Mouse (Mus musculus): Measurements from ENCODE around the gene Gm14862. TPM values are rescaled to one million over a fixed set of nuclear protein-coding genes. Genes with fewer than 3 reads are reported as not detected.
A peak's percentile ranks its signal among the peaks of the same experiment; 100 is the strongest.
"Not testable (repeated sequence)": the region's sequence is repeated elsewhere in the genome, so short reads cannot be mapped to it uniquely, and the experiment has no call there.

The Gm14862 gene
- total RNA-seq (2021): not detected

DNA sequence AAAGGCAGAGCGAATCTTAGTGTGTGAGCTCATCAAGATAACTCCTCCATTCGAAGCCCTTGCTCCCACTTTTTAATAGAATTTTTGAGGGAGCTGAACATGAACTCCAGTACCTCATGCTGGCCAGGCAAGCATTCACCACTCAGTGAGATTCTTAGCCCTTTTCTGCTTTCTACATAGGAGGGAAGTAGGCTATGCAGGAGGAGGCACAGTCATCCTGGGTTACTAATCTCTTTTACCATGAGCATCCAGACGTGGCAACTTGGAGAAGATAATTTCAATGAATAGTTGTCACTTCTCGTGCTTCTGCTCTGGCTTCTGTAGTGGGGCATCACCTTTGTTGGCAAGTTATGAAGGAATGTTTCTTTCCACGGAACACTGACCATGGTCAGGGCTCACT, at the start of gene Gm14862:
TSS of gene Gm14862 (minus strand) at position 134 of the 400 bp plus-strand sequence.
- no peak for DNase-seq (ENCODE audit: extremely low spot score in 1 of 2, low spot score in 1 of 2)

DNA sequence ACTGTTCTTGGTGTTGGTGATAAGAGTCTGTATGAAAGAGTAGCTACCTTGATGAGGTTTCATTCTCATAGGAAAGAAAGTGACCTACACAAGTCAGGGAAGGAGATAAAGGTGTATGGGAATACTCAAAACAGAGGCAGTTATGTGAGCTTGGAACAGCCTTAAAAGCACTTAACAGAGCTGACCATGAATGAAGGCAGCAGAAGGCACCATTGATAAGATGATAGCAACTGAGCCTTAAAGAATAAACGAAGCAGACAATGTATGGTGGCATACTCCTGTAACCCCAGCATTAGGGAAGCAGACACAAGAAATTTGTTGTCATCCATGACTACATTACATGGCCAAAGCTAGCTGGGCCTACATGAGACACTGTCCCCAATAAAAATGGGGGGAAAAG, 46.8 kb upstream of the Gm14862 start:
- no peak for DNase-seq (ENCODE audit: extremely low spot score in 1 of 2, low spot score in 1 of 2)

DNA sequence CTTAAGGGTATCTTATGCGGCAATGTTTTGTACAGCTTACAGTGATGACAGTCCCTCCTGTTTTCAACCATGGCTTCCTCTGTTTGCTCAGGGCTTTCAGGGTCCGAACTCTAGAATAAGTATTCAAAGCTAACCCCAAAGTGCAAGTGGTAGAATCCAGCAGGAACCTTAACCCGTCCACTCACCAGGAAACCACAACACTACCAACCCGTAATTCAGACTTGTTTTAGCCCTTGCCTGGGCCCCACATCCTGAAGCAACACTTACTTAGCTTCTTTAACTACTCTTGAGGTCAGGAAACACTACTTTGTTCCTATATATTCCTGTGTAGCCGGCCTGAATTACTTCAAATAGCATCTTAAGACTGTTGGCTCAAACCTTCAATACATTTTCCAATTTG, 46.1 kb upstream of the Gm14862 start:
- DNase-seq (ENCODE audit: extremely low spot score in 1 of 2, low spot score in 1 of 2): no peak

DNA sequence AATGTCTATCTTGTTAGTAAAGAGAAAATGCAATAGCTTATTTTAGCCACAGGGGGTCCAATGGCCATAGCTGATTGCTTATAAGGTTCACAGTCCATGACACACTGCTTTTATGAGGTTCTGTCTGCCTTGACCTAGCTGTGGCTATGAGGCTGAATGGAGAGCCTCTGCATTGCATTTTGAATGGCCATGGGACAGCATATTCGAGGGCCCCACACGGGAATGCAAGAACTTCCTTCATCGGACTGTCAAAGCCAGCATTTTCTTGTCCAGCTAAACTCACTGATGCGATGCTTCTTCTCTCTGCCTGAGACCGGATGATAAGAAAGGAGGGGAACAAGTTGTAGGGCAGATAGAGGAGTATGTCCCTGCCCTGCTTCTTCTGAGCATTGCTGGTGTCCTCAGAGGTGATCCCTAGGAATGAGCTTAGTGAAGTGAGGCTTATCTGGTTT, 41.7 kb upstream of the Gm14862 start:
- DNase-seq (ENCODE audit: extremely low spot score in 1 of 2, low spot score in 1 of 2): no peak

DNA sequence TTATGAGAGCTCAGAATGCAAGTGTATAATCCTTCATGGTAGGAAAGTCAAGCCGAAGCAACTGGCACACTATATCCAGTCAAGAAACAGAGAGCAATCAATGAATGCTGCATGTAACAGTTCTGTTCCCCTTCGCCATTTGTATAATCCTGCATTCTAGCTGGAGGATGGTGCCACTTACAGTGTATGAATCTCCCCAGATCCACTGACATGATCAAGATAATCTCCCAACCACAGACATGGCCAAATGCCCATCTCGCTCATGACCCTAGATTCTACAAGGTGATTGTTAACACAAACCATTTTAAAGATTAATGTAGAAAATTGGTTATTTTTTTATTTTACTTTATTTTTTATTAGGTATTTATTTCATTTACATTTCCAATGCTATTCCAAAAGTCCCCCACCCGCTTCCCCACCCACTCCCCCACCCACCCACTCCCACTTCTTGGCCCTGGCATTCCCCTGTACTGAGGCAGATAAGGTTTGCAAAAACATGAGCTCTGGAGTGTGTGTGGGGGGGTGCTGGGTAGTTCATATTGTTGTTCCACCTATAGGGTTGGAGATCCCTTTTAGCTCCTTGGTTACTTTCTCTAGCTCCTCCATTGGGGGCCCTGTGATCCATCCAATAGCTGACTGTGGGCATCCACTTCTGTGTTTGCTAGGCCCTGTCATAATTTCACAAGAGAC, 36.6 kb upstream of the Gm14862 start:
- DNase-seq (ENCODE audit: extremely low spot score in 1 of 2, low spot score in 1 of 2): not testable (repeated sequence)

DNA sequence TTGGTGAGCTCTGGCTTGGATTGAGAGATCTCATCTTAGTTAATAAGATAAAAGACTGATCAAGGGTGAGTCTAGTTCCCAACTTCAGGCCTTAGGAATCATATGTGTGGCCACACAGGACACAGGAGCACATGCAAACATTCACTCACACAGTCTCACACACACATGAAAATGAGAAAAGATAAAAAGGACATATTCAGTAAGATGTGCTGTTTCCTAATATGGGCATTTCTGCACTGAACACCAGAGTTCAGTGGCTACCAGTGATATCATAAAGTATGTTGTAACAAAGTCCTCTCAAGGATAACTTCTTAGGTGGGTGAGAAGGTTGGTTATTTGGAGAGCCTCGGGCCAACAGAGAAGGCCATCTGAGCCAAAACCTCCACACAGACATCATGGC, 26.8 kb upstream of the Gm14862 start, which contains the start of gene H2al1m:
TSS of gene H2al1m (plus strand) at position 301 of the 400 bp plus-strand sequence.
- not testable (repeated sequence) for DNase-seq (ENCODE audit: extremely low spot score in 1 of 2, low spot score in 1 of 2)

DNA sequence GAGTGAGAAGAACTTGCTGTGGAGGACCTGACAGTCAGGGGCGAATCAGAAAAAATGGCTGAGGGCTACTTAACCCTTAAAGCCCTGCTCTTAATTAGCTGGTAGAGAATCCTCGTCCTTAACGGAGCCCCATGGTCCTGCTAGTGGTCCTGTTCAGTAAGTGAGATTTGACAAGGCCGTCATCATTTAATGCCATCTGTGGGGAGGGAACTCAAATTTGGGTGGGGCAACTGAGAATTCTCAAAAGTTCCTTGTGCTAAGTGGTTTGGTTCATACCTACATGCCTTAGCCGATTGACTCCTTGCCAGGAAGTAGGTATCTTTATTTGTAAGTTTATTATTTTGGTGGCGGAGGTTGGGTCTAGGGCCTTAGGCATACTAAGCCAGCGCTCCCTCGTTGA, 17.6 kb upstream of the Gm14862 start:
- DNase-seq (ENCODE audit: extremely low spot score in 1 of 2, low spot score in 1 of 2): no peak

DNA sequence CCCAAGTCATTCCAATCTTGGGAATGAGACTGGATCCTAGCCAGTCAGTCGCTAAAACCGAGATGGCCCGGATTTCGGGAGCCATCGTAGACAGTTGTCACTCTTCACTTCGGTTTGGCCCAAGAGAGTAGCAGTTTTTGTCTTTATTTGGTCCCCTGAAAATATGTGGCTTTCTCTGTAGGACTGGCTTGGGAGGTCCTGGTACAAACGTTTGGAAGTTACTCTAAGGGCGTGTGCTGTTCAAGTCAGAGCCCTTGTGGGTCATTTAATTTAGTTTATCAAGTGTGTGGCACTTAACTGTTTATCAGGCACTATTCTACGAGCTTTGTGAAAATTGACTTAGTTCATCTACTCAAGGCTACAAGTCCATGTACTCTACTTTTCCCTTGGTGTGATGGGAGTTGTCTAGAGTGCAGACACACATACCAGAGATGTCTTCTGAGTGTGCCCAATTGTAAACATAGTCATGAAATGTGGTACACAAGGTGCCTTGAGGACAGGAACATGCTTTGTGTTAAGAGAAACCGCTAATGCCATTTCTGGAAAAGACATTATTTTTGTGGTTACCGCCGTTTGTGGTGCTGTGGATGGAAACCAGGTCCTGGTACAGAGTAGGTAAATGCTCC, 16.8 kb upstream of the Gm14862 start:
- no peak for DNase-seq (ENCODE audit: extremely low spot score in 1 of 2, low spot score in 1 of 2)

DNA sequence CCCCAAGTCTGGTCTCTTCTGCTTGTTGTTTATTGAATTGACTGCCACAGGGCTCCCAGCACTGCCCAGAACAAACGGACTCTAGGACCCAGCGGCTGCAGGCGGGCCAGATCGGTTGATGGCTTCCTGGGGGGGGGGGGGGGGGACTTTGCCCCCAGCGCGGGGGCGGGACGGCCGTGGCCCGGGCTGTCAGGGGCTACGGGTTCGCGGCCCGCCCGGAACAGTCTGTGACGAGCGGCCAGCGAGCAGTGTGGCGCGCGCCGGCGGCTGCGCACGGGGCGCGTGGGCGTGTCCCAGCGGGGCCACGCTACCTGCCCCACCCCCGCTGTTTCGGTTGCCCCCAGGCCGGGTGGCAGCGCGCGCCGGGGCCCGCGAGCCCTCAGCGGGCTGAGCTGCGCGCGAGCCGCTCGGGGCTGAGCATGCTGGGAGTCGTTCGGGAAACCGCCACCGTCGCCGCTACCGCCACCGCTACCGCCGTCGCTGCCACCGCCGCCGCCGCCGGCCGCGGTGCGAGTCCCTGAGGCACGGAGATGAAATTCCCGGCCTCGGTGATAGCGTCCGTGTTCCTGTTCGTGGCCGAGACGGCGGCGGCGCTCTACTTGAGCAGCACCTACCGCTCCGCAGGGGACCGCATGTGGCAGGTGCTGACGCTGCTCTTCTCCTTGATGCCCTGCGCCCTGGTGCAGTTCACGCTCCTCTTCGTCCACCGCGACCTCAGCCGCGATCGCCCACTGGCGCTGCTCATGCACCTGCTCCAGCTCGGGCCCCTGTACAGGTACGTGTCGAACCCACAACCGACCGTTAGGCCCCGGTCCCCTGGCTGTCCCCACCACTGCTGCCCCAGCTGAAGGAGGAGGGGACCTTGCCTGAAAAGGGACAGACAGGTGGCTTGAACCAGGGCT, 16.0 kb upstream of the Gm14862 start, which contains the start of gene Xk:
TSS of gene Xk (plus strand) at position 297 of the 902 bp plus-strand sequence.
- DNase-seq (ENCODE audit: extremely low spot score in 1 of 2, low spot score in 1 of 2): peak; percentile 27 to 33

DNA sequence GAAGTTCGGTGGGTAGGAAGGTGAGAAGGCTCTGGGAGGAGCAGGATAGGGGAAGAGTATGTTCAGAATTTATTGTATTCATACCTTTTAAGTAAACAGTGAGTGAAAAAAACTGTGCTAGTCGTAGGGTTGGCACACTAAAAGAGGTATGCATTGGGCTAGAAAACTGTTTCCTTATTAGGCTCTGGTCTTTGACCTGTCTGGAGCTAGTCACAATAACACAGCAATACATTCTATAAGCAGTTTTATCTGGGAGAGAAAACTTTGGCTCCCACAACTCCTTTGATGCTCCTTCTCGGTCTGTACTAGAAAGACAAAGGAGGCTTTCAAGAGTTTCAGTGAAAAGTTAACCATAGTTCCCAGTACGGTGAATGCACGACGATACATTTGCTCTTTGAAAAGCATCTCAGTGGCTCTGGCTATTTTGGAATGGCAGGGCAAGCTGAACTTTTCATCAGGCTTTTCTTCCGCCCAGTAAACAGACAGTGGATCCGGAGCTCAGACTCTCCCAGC, 15.3 kb upstream of the Gm14862 start:
- no peak for DNase-seq (ENCODE audit: extremely low spot score in 1 of 2, low spot score in 1 of 2)

DNA sequence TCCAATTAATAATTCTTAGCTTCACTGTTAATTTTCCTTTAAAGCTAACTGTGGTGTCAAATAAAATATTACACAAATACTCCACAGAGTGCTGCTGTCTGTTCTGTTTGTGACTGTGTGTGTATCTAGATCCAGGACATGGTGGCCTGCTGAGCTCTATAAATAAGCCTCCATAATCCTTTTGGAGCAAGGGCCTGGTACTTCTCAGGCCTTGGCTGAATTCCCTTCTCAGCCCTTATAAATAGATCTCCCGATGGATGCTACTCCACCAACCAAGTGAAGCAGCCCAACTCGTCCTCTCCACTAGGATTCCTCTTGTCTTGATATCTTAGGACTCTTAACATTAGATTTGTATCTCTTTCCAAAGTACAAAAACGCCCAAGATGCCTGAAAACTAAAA, 14.4 kb upstream of the Gm14862 start:
- DNase-seq (ENCODE audit: extremely low spot score in 1 of 2, low spot score in 1 of 2): no peak

DNA sequence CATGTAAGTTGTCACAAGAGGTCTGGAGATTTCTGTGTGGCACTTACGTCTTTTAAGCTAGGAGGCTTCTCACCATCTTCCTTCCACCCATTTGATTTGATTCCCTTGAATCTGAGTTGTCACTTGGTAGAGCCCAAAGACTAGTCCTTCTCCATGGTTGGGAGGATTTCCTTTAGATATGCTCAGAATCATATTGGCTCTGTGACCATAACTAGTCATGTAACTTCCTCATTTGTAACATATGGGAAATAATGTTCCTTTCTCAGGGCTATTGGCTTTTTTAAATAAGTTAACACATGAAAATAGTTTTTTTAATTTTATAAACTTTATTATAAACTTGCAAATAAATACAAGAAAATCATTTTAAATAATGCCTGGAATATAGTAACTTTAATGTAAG, 2.6 kb upstream of the Gm14862 start:
- DNase-seq (ENCODE audit: extremely low spot score in 1 of 2, low spot score in 1 of 2): no peak

DNA sequence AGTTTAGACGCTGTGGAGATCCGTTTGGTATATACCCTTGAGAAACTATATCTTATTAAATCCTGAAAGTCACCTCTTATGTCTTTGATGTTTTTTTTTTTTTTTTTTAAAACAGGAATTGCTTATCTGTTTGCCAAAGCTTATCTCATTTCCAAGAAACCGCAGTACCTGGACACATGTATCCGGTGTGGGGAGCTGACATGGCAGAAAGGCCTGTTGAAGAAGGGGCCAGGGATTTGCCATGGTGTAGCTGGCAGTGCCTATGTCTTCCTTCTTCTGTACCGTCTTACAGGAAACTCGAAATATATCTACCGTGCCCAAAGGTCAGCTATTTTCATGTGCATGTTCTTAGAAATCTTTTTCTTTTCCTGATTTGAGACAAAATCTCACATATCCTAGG, 1.1 kb upstream of the Gm14862 start:
- DNase-seq (ENCODE audit: extremely low spot score in 1 of 2, low spot score in 1 of 2): no peak

DNA sequence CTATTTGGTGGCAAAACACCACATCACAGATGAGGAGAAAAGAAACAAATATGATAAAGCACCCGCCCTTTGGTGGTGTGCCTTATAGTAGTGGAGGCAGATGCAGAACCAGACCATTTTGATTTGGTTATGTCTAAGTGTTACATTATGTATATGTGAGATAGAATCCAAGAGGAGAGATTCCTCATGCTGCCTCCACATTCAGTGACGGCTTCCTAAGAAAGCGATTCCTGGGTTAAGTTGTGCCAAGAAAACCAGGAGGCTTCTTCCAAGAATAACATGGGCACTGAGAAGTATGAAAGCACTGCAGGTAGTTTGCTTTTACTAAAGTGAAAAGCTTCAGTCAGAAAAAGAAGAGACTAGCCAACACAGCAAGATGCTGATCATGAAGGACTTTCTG, 1.8 kb downstream of the Gm14862 start:
- DNase-seq (ENCODE audit: extremely low spot score in 1 of 2, low spot score in 1 of 2): no peak

DNA sequence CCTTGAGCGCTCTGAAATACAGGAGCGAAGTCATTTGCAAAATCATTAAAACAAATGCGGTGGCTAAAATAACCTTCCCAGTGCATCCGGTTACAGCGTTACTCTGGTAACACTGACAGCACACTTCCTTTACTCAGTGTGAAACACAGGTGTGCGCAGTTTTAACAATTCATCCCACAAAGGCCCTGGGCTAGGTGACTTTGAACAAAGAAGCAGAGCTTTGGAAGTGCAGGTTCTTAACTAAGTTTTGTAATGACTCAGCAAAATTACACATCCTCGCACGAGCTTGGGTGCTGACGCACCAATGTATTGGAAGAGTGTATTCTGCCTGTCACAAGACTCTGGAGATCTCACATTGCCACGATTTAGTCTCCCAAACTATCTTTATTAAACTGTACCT, 2.7 kb downstream of the Gm14862 start:
- DNase-seq (ENCODE audit: extremely low spot score in 1 of 2, low spot score in 1 of 2): no peak

DNA sequence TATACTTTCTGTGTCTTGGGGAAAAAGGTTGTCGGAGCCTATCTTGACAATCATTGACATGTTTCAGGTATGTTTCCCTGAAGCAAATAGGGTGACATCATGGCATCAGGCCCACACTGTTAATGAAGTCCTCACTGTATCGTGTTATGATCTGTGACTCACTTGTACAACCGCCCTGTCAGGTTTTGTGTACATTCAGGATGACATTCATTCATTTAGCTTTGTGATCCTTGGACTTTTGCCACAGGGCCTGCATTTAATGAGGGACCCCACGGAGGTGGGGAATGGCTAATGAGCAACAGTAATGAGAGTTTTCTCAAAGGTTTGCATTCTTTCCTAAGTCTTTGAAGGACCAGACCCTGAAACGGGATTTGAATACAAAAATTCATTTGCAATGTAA, 7.8 kb downstream of the Gm14862 start:
- DNase-seq (ENCODE audit: extremely low spot score in 1 of 2, low spot score in 1 of 2): no peak

DNA sequence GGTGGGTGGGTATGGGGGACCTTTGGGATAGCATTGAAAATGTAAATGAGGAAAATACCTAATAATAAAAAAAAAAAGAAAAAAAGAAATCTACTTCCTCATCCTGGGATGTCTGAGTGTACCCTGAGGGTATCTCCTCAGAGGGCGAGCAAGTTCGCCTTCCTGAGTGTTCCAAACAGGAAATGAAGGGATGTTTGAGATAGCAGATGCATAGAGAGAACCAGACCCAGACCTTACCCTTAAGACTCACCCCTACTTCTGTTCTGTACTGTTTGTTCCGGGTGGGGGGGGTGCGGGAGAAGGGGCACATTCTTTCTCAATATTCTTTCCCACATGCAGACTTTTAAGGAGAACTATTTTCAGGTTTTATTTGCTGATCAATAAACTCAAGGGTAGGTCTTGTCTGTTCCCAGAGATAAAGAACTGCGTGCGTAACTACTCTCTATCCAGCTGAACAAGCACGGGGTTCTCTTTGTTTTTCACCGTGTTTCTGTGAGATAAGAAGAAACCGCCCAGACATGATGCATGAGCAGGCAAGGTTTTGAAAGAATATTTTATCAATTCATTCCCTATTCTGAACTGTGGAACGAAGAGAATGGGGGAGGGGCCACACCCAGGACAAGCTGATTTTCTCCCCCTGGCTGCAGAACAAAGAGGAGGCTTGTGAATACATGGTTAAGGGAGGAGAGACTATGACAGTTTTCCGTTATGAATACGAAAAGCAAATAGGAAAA, 11.9 kb downstream of the Gm14862 start:
- no peak for DNase-seq (ENCODE audit: extremely low spot score in 1 of 2, low spot score in 1 of 2)

DNA sequence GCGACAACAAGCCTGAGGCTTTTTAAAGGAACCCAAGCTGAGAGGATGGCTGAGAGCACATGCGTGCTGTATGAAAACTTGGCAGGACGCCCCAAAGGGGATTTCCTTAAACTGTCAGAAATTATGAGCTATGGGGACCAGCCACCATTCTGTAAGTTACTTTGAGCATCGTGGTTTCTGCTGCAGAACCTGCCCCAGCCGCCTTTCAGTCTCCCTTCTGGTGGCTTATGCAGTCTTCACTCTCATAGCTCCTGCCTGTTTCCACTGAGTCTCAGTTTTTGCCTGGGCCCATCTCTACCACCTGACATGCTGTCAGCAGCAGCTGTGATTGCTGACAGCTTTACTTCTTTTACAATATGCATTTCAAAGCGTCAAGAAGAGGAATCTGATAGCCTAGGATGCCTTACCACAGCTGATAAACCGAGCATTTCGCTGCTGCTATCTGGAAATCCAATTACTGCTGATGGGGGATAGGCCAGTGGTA, 13.3 kb downstream of the Gm14862 start:
- no peak for DNase-seq (ENCODE audit: extremely low spot score in 1 of 2, low spot score in 1 of 2)

DNA sequence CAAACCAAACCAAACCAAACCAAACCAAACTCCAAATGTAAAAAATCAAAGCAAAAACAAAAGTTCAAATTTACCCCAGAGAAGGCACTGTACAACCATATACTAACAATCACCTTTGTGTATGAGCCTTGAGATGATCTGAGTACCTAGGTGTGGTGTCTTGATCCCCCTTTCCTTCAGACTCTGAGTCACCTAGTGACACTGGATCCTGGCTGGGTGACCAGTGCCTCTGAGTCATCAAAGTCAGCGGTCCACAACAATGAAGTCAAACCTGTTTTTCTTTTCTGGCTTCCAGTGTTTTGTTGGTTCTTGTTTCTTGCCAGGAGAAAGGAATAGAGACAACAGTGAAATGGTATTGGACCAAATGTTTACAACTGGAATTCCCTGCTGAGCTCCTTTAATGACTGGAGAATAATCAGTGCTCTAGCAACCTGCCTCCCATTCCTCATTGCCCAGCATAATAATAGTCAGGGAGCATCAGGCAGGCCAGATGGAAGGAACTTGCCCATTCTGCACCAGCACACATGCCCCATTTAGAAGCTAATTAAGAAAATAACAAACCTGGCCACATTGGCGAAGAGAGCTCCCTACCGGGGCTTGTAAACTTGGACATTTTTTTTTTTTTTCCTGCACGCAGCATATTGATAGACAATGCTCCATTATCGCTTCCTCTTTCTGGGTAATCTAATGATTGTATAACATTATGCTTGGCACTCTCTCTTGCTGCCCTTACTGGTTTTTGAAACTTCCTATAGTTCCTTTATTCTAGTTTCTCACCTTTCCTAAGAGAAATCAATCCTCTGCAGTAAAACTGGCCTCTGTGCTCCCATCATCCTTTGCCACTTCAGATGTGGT, 15.7 kb downstream of the Gm14862 start:
- no peak for DNase-seq (ENCODE audit: extremely low spot score in 1 of 2, low spot score in 1 of 2)
